Mouse (Mus musculus): ENCODE data around the gene Dot1l. TPM values are rescaled to one million over a fixed set of nuclear protein-coding genes. Genes with fewer than 3 reads are reported as not detected.
A peak's percentile ranks its signal among the peaks of the same experiment; 100 is the strongest.
"Not testable (repeated sequence)": the region's sequence is repeated elsewhere in the genome, so short reads cannot be mapped to it uniquely, and the experiment has no call there.

Dot1l gene
- polyA plus RNA-seq, 1 experiment = 74.8 TPM

GRCm38 (mm10) chr10:80827870-80828420 lies 72.9 kb downstream of the Dot1l start:
- DNase-seq (ENCODE audit: extremely low spot score in 1 of 2, low spot score in 1 of 2) = no peak

GRCm38 (mm10) chr10:80828587-80828986 lies 73.6 kb downstream of the Dot1l start:
- not testable (repeated sequence) for DNase-seq (ENCODE audit: extremely low spot score in 1 of 2, low spot score in 1 of 2)

- DNase-seq (ENCODE audit: extremely low spot score in 1 of 2, low spot score in 1 of 2) = no peak
These were observed 74.6 kb downstream of the Dot1l start for GRCm38 (mm10) chr10:80829359-80830278.

GRCm38 (mm10) chr10:80831136-80831535 lies 76.1 kb downstream of the Dot1l start:
- no peak for DNase-seq (ENCODE audit: extremely low spot score in 1 of 2, low spot score in 1 of 2)

- DNase-seq (ENCODE audit: extremely low spot score in 1 of 2, low spot score in 1 of 2) = no peak
These were observed 77.8 kb downstream of the Dot1l start for GRCm38 (mm10) chr10:80832818-80833217.

GRCm38 (mm10) chr10:80835617-80836016 lies 80.6 kb downstream of the Dot1l start:
- no peak for DNase-seq (ENCODE audit: extremely low spot score in 1 of 2, low spot score in 1 of 2)

GRCm38 (mm10) chr10:80836949-80837379 lies 82.0 kb downstream of the Dot1l start:
- DNase-seq (ENCODE audit: extremely low spot score in 1 of 2, low spot score in 1 of 2) = no peak

- no peak for DNase-seq (ENCODE audit: extremely low spot score in 1 of 2, low spot score in 1 of 2)
These were observed 82.8 kb downstream of the Dot1l start for GRCm38 (mm10) chr10:80837827-80838226.

- DNase-seq (ENCODE audit: extremely low spot score in 1 of 2, low spot score in 1 of 2) = no peak
These were observed 83.4 kb downstream of the Dot1l start for GRCm38 (mm10) chr10:80838346-80838912.

GRCm38 (mm10) chr10:80839848-80840247 lies 84.8 kb downstream of the Dot1l start:
- no peak for DNase-seq (ENCODE audit: extremely low spot score in 1 of 2, low spot score in 1 of 2)

- DNase-seq (ENCODE audit: extremely low spot score in 1 of 2, low spot score in 1 of 2) = no peak
These were observed 86.7 kb downstream of the Dot1l start for GRCm38 (mm10) chr10:80841685-80842084.

GRCm38 (mm10) chr10:80842334-80842733 lies 87.3 kb downstream of the Dot1l start:
- peak in 1 of 2 experiments; percentile 74 for DNase-seq (ENCODE audit: extremely low spot score in 1 of 2, low spot score in 1 of 2)

GRCm38 (mm10) chr10:80843087-80843930 lies 88.3 kb downstream of the Dot1l start:
- no peak for DNase-seq (ENCODE audit: extremely low spot score in 1 of 2, low spot score in 1 of 2)

- DNase-seq (ENCODE audit: extremely low spot score in 1 of 2, low spot score in 1 of 2) = peak in 1 of 2 experiments; percentile 59
These were observed 89.0 kb downstream of the Dot1l start, which contains the start of gene Lingo3 for GRCm38 (mm10) chr10:80843931-80844547. TSS of gene Lingo3 (minus strand) at chr10:80844039.

Other genes starting within 250 kb of the Dot1l start
- 0.22 and 0.25 TPM in 2 replicates for gene Atp8b3, start 216.1 kb upstream of the Dot1l start, polyA plus RNA-seq (2012; rRNA removed)
- 45.5 and 49.0 TPM in 2 replicates for gene Rexo1, start 193.6 kb upstream of the Dot1l start, polyA plus RNA-seq (2012; rRNA removed)
- gene Klf16, start 177.9 kb upstream of the Dot1l start, polyA plus RNA-seq (2012; rRNA removed) = 37.9 and 41.5 TPM in 2 replicates
- 253 and 271 TPM in 2 replicates for gene Abhd17a, start 164.9 kb upstream of the Dot1l start, polyA plus RNA-seq (2012; rRNA removed)
- 61.0 and 66.1 TPM in 2 replicates for gene Scamp4, start 152.3 kb upstream of the Dot1l start, polyA plus RNA-seq (2012; rRNA removed)
- gene Adat3, start 152.3 kb upstream of the Dot1l start, polyA plus RNA-seq (2012; rRNA removed) = 5.6 and 8.1 TPM in 2 replicates
- 2.8 and 3.1 TPM in 2 replicates for gene Gm49322, start 149.2 kb upstream of the Dot1l start, polyA plus RNA-seq (2012; rRNA removed)
- gene Csnk1g2, start 132.4 kb upstream of the Dot1l start, polyA plus RNA-seq (2012; rRNA removed) = 252 and 270 TPM in 2 replicates
- 108 and 109 TPM in 2 replicates for gene Btbd2, start 98.1 kb upstream of the Dot1l start, polyA plus RNA-seq (2012; rRNA removed)
- 43.8 and 51.6 TPM in 2 replicates for gene Mknk2, start 77.1 kb upstream of the Dot1l start, polyA plus RNA-seq (2012; rRNA removed)
- 9.1 and 10.6 TPM in 2 replicates for gene Mob3a, start 53.2 kb upstream of the Dot1l start, polyA plus RNA-seq (2012; rRNA removed)
- 99.6 and 108 TPM in 2 replicates for gene Izumo4, start 53.0 kb upstream of the Dot1l start, polyA plus RNA-seq (2012; rRNA removed)
- gene Ap3d1, start 12.9 kb upstream of the Dot1l start, polyA plus RNA-seq (2012; rRNA removed) = 161 and 170 TPM in 2 replicates
- gene Sf3a2, start 43.0 kb downstream of the Dot1l start, polyA plus RNA-seq (2012; rRNA removed) = 42.2 and 50.7 TPM in 2 replicates
- 65.6 and 65.9 TPM in 2 replicates for gene Plekhj1, start 43.4 kb downstream of the Dot1l start, polyA plus RNA-seq (2012; rRNA removed)
- 2.6 and 3.8 TPM in 2 replicates for gene Amh, start 50.0 kb downstream of the Dot1l start, polyA plus RNA-seq (2012; rRNA removed)
- gene Jsrp1, start 58.3 kb downstream of the Dot1l start, polyA plus RNA-seq (2012; rRNA removed) = 5.7 and 6.2 TPM in 2 replicates
- 706 and 773 TPM in 2 replicates for gene Oaz1, start 71.5 kb downstream of the Dot1l start, polyA plus RNA-seq (2012; rRNA removed)
- 16.0 and 20.3 TPM in 2 replicates for gene Lingo3, start 88.8 kb downstream of the Dot1l start, polyA plus RNA-seq (2012; rRNA removed)
- gene Lsm7, start 100.0 kb downstream of the Dot1l start, polyA plus RNA-seq (2012; rRNA removed) = 230 and 259 TPM in 2 replicates
- 72.2 and 75.1 TPM in 2 replicates for gene Sppl2b, start 100.1 kb downstream of the Dot1l start, polyA plus RNA-seq (2012; rRNA removed)
- gene Tmprss9, start 116.6 kb downstream of the Dot1l start, polyA plus RNA-seq (2012; rRNA removed) = 0.16 and 0.17 TPM in 2 replicates
- gene Timm13, start 145.8 kb downstream of the Dot1l start, polyA plus RNA-seq (2012; rRNA removed) = 192 and 231 TPM in 2 replicates
- 24.3 and 25.9 TPM in 2 replicates for gene Lmnb2, start 163.0 kb downstream of the Dot1l start, polyA plus RNA-seq (2012; rRNA removed)
- gene Gadd45b, start 174.9 kb downstream of the Dot1l start, polyA plus RNA-seq (2012; rRNA removed) = 20.7 and 26.0 TPM in 2 replicates

Measured in frontal cortex, adult 2 months (tissue).